Mouse (Mus musculus) lung, embryonic 14.5 days (tissue): ENCODE results near the gene Plxnc1. TPM values are rescaled to one million over a fixed set of nuclear protein-coding genes. Genes with fewer than 3 reads are reported as not detected.
A peak's percentile ranks its signal among the peaks of the same experiment; 100 is the strongest.

Experiments
- ATAC-seq: fragments of 200-750 bp; cut with Nextera tagmentation; 2 replicates; pipeline ENCODE4 v1.8.0; 2017; ENCODE audit warnings: mild to moderate bottlenecking, moderate TSS enrichment, moderate library complexity; ENCODE audit not compliant: insufficient read depth
- DNase-seq: peaks from one replicate; pipeline ENCODE4 v3.0.0-alpha.2; 2015
- H3K27ac ChIP-seq: fragments of 300-500 bp; sonication (generic); 2 replicates; pipeline ENCODE4 v1.5.1; 2014; ENCODE audit warnings: low read depth, mild to moderate bottlenecking, moderate library complexity
- H3K27me3 ChIP-seq: fragments of 300-500 bp; sonication (generic); 2 replicates; pipeline ENCODE4 v1.6.1; 2014; ENCODE audit warnings: low read length, control low read depth; ENCODE audit not compliant: insufficient read depth
- H3K36me3 ChIP-seq: fragments of 300-500 bp; sonication (generic); 2 replicates; pipeline ENCODE4 v1.6.1; 2014; ENCODE audit warnings: control low read depth; ENCODE audit not compliant: insufficient read depth
- H3K4me1 ChIP-seq: fragments of 300-500 bp; sonication (generic); 2 replicates; pipeline ENCODE4 v1.6.1; 2014; ENCODE audit warnings: antibody characterized with exemption, control low read depth; ENCODE audit not compliant: insufficient read depth
- H3K4me2 ChIP-seq: fragments of 300-500 bp; sonication (generic); 2 replicates; pipeline ENCODE4 v1.6.1; 2014; ENCODE audit warnings: mild to moderate bottlenecking
- H3K4me3 ChIP-seq: fragments of 300-500 bp; sonication (generic); 2 replicates; pipeline ENCODE4 v1.5.1; 2014; ENCODE audit warnings: low read depth, low read length
- H3K9ac ChIP-seq: fragments of 300-500 bp; sonication (generic); 2 replicates; pipeline ENCODE4 v1.6.1; 2014
- H3K9me3 ChIP-seq: fragments of 300-500 bp; sonication (generic); 2 replicates; pipeline ENCODE4 v1.6.1; 2016; ENCODE audit warnings: low read depth, low read length, control low read depth
- CTCF ChIP-seq: IDR thresholded peaks from 2 replicates; pipeline ENCODE4 v1.5.1; 2016; ENCODE audit warnings: antibody characterized with exemption, low read depth
- WGBS: fragments of 180-500 bp; shearing (Covaris S2); extraction: QIAGEN DNeasy Blood & Tissue Kit; methylation state at CpG from one replicate; pipeline ENCODE4 v1.1.7; 2014; 5-methylcytosine and 5-hydroxymethylcytosine counted together
- polyA plus RNA-seq: library from polyadenylated mRNA; unstranded; fragments of >200 nt; fragmentation: Nextera tagmentation; extraction: Ambion mirVana; gene quantifications from 2 replicates; pipeline ENCODE4 v1.2.1, GENCODE M21; 2014

Plxnc1 gene
- polyA plus RNA-seq, 1 experiment from 2014 or later: 11.7 TPM

GRCm38 (mm10) chr10:94915746-94916145 is 28.9 kb downstream of the Plxnc1 start:
- no peak for TF ChIP-seq CTCF
- ATAC-seq (no peak), DNase-seq (no peak)
- Histone ChIP-seq H3K27ac (no peak overlapping the region), H3K9me3 (no peaks in the 10 kb centered on the region), H3K27me3 (no peaks in the 10 kb centered on the region), H3K4me1 (peaks cover 3% of the 10 kb centered on the region; the same call in 1 of the 2 replicates), H3K9ac (no peak overlapping the region), H3K4me2 (no peak overlapping the region), H3K36me3 (no peaks in the 10 kb centered on the region), H3K4me3 (no peak overlapping the region)
- WGBS: 86% methylated on average over 6 of the region's 6 CpGs

- ATAC-seq: 0 out of 2 replicates have a peak, but pooled peaks have one; percentile 41
- no peak for TF ChIP-seq CTCF
- Histone ChIP-seq H3K36me3 (no peaks in the 10 kb centered on the region), H3K27ac (no peak overlapping the region), H3K9me3 (no peaks in the 10 kb centered on the region), H3K4me2 (no peak overlapping the region), H3K27me3 (no peaks in the 10 kb centered on the region), H3K4me3 (no peak overlapping the region), H3K9ac (no peak overlapping the region), H3K4me1 (peaks cover 3% of the 10 kb centered on the region; the same call in 1 of the 2 replicates)
- DNase-seq: peak; percentile 57
- WGBS: 62% methylated on average over 11 of the region's 11 CpGs
Measured at GRCm38 (mm10) chr10:94914081-94914480, 30.6 kb downstream of the Plxnc1 start.

GRCm38 (mm10) chr10:94913336-94913739 is 31.3 kb downstream of the Plxnc1 start:
- DNase-seq (peak; percentile 37), ATAC-seq (no peak)
- no peak overlapping the region for H3K4me2 ChIP-seq
- no peaks in the 10 kb centered on the region for H3K36me3 ChIP-seq
- 60% methylated on average over 5 of the region's 5 CpGs for WGBS
- H3K4me3 ChIP-seq: no peak overlapping the region
- TF ChIP-seq CTCF: no peak
- H3K9me3 ChIP-seq: no peaks in the 10 kb centered on the region
- H3K4me1 ChIP-seq: peaks cover 3% of the 10 kb centered on the region; the same call in 1 of the 2 replicates
- H3K27ac ChIP-seq: peak overlapping the region; percentile 50; the same call in 1 of the 2 replicates
- no peak overlapping the region for H3K9ac ChIP-seq
- H3K27me3 ChIP-seq: no peaks in the 10 kb centered on the region

GRCm38 (mm10) chr10:94912551-94912950 is 32.1 kb downstream of the Plxnc1 start:
- WGBS: 94% methylated on average over 1 of the region's 1 CpGs
- Histone ChIP-seq H3K4me3 (no peak overlapping the region), H3K36me3 (no peaks in the 10 kb centered on the region), H3K4me2 (no peak overlapping the region), H3K9ac (no peak overlapping the region), H3K4me1 (peaks cover 3% of the 10 kb centered on the region; the same call in 1 of the 2 replicates), H3K27ac (no peak overlapping the region), H3K9me3 (no peaks in the 10 kb centered on the region), H3K27me3 (no peaks in the 10 kb centered on the region)
- DNase-seq: no peak
- TF ChIP-seq CTCF: no peak
- no peak for ATAC-seq

- peaks cover 3% of the 10 kb centered on the region; the same call in 1 of the 2 replicates for H3K4me1 ChIP-seq
- no peak for TF ChIP-seq CTCF
- H3K27ac ChIP-seq: no peak overlapping the region
- H3K9me3 ChIP-seq: no peaks in the 10 kb centered on the region
- ATAC-seq (no peak), DNase-seq (no peak)
- WGBS: 92% methylated on average over 6 of the region's 6 CpGs
- no peaks in the 10 kb centered on the region for H3K36me3 ChIP-seq
- no peak overlapping the region for H3K4me3 ChIP-seq
- no peaks in the 10 kb centered on the region for H3K27me3 ChIP-seq
- no peak overlapping the region for H3K9ac ChIP-seq
- no peak overlapping the region for H3K4me2 ChIP-seq
Measured at GRCm38 (mm10) chr10:94911102-94911501, 33.5 kb downstream of the Plxnc1 start.

GRCm38 (mm10) chr10:94910570-94910969 is 34.1 kb downstream of the Plxnc1 start:
- H3K27me3 ChIP-seq: no peaks in the 10 kb centered on the region
- peaks cover 3% of the 10 kb centered on the region; the same call in 1 of the 2 replicates for H3K4me1 ChIP-seq
- no peaks in the 10 kb centered on the region for H3K36me3 ChIP-seq
- H3K9ac ChIP-seq: no peak overlapping the region
- 82% methylated on average over 4 of the region's 4 CpGs for whole genome bisulfite sequencing
- H3K4me2 ChIP-seq: no peak overlapping the region
- H3K27ac ChIP-seq: no peak overlapping the region
- ATAC-seq: no peak
- H3K9me3 ChIP-seq: no peaks in the 10 kb centered on the region
- TF ChIP-seq CTCF: no peak
- H3K4me3 ChIP-seq: no peak overlapping the region
- DNase-seq: no peak

- no peak for ATAC-seq
- DNase-seq: no peak
- H3K27me3 ChIP-seq: no peaks in the 10 kb centered on the region
- no peak overlapping the region for H3K4me2 ChIP-seq
- no peak overlapping the region for H3K4me3 ChIP-seq
- H3K9ac ChIP-seq: no peak overlapping the region
- WGBS: 89% methylated on average over 2 of the region's 2 CpGs
- no peak overlapping the region for H3K27ac ChIP-seq
- no peaks in the 10 kb centered on the region for H3K36me3 ChIP-seq
- no peak for TF ChIP-seq CTCF
- peaks cover 3% of the 10 kb centered on the region; the same call in 1 of the 2 replicates for H3K4me1 ChIP-seq
- H3K9me3 ChIP-seq: no peaks in the 10 kb centered on the region
Measured at GRCm38 (mm10) chr10:94909789-94910188, 34.8 kb downstream of the Plxnc1 start.
